Mouse (Mus musculus) cerebellum, adult 8-10 months (tissue): Measurements from ENCODE around the gene Gm28635.
"Not testable (repeated sequence)": the region's sequence is repeated elsewhere in the genome, so short reads cannot be mapped to it uniquely, and the experiment has no call there.

ENCODE experiments used
- DNase-seq: peaks from one replicate; pipeline ENCODE4 v3.0.0; 2022

Gm28635 gene

GRCm38 (mm10) chr2:84682605-84683183 is 4.9 kb upstream of the Gm28635 start:
- no peak for DNase-seq

GRCm38 (mm10) chr2:84679016-84679415 is 1.2 kb upstream of the Gm28635 start, which contains the start of gene Tmx2:
TSS of gene Tmx2 (minus strand) at chr2:84679140.
- no peak for DNase-seq

GRCm38 (mm10) chr2:84677270-84677967 is 422 bp downstream of the Gm28635 start:
- no peak for DNase-seq

- not testable (repeated sequence) for DNase-seq
Measured at GRCm38 (mm10) chr2:84671535-84671934, 6.3 kb downstream of the Gm28635 start.

GRCm38 (mm10) chr2:84670569-84670933 is 7.3 kb downstream of the Gm28635 start, which contains the start of gene Selenoh:
TSS of gene Selenoh (minus strand) at chr2:84670770.
- peak; percentile 73 for DNase-seq

GRCm38 (mm10) chr2:84669828-84670568 is 7.8 kb downstream of the Gm28635 start:
- DNase-seq = no peak

- DNase-seq = no peak
Measured at GRCm38 (mm10) chr2:84666081-84666480, 11.8 kb downstream of the Gm28635 start.

- no peak for DNase-seq
Measured at GRCm38 (mm10) chr2:84662866-84663265, 15.0 kb downstream of the Gm28635 start.

- DNase-seq = no peak
Measured at GRCm38 (mm10) chr2:84660253-84660652, 17.6 kb downstream of the Gm28635 start.

- DNase-seq = no peak
Measured at GRCm38 (mm10) chr2:84658806-84659205, 19.0 kb downstream of the Gm28635 start, which contains the start of gene Btbd18. TSS of gene Btbd18 (plus strand) at chr2:84659079.

GRCm38 (mm10) chr2:84655864-84656263 is 22.0 kb downstream of the Gm28635 start:
- no peak for DNase-seq

- no peak for DNase-seq
Measured at GRCm38 (mm10) chr2:84653354-84653753, 24.5 kb downstream of the Gm28635 start.

- DNase-seq = peak; percentile 82
Measured at GRCm38 (mm10) chr2:84650464-84651195, 27.2 kb downstream of the Gm28635 start, which contains the start of gene Ctnnd1. TSS of gene Ctnnd1 (minus strand) at chr2:84650765.

GRCm38 (mm10) chr2:84649674-84650073 is 28.2 kb downstream of the Gm28635 start:
- DNase-seq = no peak

GRCm38 (mm10) chr2:84648369-84648768 is 29.5 kb downstream of the Gm28635 start:
- no peak for DNase-seq

- no peak for DNase-seq
Measured at GRCm38 (mm10) chr2:84647051-84647568, 30.7 kb downstream of the Gm28635 start.

GRCm38 (mm10) chr2:84646138-84646537 is 31.7 kb downstream of the Gm28635 start:
- DNase-seq = no peak

GRCm38 (mm10) chr2:84640833-84641232 is 37.0 kb downstream of the Gm28635 start:
- no peak for DNase-seq

GRCm38 (mm10) chr2:84638428-84639220 is 39.2 kb downstream of the Gm28635 start:
- DNase-seq = no peak

GRCm38 (mm10) chr2:84637452-84638165 is 40.2 kb downstream of the Gm28635 start:
- no peak for DNase-seq

GRCm38 (mm10) chr2:84636231-84636741 is 41.6 kb downstream of the Gm28635 start:
- no peak for DNase-seq
